Mouse (Mus musculus) limb, embryonic 11.5 days (tissue): ENCODE data around the gene Fiz1. TPM values are rescaled to one million over a fixed set of nuclear protein-coding genes. Genes with fewer than 3 reads are reported as not detected.

Experiments used
- ATAC-seq: fragments of 200-750 bp; cut with Nextera tagmentation; 2 replicates; pipeline ENCODE4 v1.8.0; 2017; ENCODE audit warnings: low read depth; ENCODE audit not compliant: insufficient number of reproducible peaks, low FRiP score, low TSS enrichment
- DNase-seq: peaks from one replicate; pipeline ENCODE4 v3.0.0-alpha.2; 2015; ENCODE audit warnings: low spot score
- H3K27ac ChIP-seq: fragments of 300-500 bp; sonication (generic); replicated peaks from 2 replicates; pipeline ENCODE4 v1.5.1; 2014; ENCODE audit warnings: low read depth, mild to moderate bottlenecking, low read length
- H3K27me3 ChIP-seq: fragments of 300-500 bp; sonication (generic); 2 replicates; pipeline ENCODE4 v1.6.1; 2014; ENCODE audit warnings: mild to moderate bottlenecking, low read length, mixed read lengths; ENCODE audit not compliant: control insufficient read depth, insufficient read depth
- H3K36me3 ChIP-seq: fragments of 300-500 bp; sonication (generic); 2 replicates; pipeline ENCODE4 v1.6.1; 2014; ENCODE audit warnings: mild to moderate bottlenecking, low read length, moderate library complexity, mixed read lengths; ENCODE audit not compliant: control insufficient read depth, insufficient read depth
- H3K4me1 ChIP-seq: fragments of 300-500 bp; sonication (generic); 2 replicates; pipeline ENCODE4 v1.6.1; 2014; ENCODE audit warnings: low read length, mixed read lengths; ENCODE audit not compliant: control insufficient read depth, insufficient read depth
- H3K4me2 ChIP-seq: fragments of 300-500 bp; sonication (generic); 2 replicates; pipeline ENCODE4 v1.6.1; 2014; ENCODE audit warnings: low read depth, mild to moderate bottlenecking, moderate library complexity; ENCODE audit not compliant: severe bottlenecking
- H3K4me3 ChIP-seq: fragments of 300-500 bp; sonication (generic); 2 replicates; pipeline ENCODE4 v1.5.1; 2014; ENCODE audit warnings: low read depth, low read length
- H3K9ac ChIP-seq: fragments of 300-500 bp; sonication (generic); 2 replicates; pipeline ENCODE4 v1.6.1; 2014; ENCODE audit warnings: mild to moderate bottlenecking, low read length
- H3K9me3 ChIP-seq: fragments of 300-500 bp; sonication (generic); 2 replicates; pipeline ENCODE4 v1.6.1; 2016; ENCODE audit warnings: low read length; ENCODE audit not compliant: control insufficient read depth
- WGBS: fragments of 180-500 bp; shearing (Covaris S2); extraction: QIAGEN DNeasy Blood & Tissue Kit; methylation state at CpG from one replicate; pipeline ENCODE4 v1.1.7; 2014; 5-methylcytosine and 5-hydroxymethylcytosine counted together
- polyA plus RNA-seq: library from polyadenylated mRNA; unstranded; fragments of >200 nt; fragmentation: Nextera tagmentation; extraction: Ambion mirVana; gene quantifications from 2 replicates; pipeline ENCODE4 v1.2.1, GENCODE M21; 2014

The Fiz1 gene
- polyA plus RNA-seq, 1 experiment from 2014 or later, result 52.6 TPM

DNA sequence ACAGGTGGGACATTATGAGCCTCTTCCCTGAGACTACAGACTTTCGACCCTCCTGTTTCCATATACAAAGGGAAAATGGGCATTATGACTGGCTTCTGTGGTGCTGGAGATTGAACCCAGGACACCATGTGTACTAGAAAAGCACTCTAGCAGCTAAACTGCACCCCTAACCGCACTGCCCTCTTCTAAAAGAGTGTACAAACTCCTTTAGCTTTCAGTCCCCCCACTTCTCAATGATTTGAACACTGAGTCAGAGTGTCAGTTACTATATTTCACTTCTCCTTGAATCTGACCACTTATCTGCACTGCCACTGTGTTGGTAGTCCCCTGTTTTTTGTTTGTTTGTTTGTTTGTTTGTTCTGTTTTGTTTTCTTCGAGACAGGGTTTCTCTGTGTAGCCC lies 19.3 kb upstream of the Fiz1 start, which contains the start of gene 4632433K11Rik:
4632433K11Rik (plus strand) TSS at position 301 of the 400 bp plus-strand sequence.
- no peaks in the 10 kb centered on the region for H3K27me3 ChIP-seq
- H3K4me2 ChIP-seq, result no peak within 1 kb of the TSS
- H3K4me1 ChIP-seq, result no peaks in the 10 kb centered on the region
- H3K9ac ChIP-seq, result no peak within 1 kb of the TSS
- ATAC-seq (no peak), DNase-seq (no peak)
- H3K36me3 ChIP-seq, result peaks cover 56% of the 10 kb centered on the region
- peaks cover 43% of the 10 kb centered on the region for H3K9me3 ChIP-seq
- no peak within 1 kb of the TSS for H3K27ac ChIP-seq
- no peak within 1 kb of the TSS for H3K4me3 ChIP-seq
- 91% methylated on average over 3 of the region's 3 CpGs for WGBS

DNA sequence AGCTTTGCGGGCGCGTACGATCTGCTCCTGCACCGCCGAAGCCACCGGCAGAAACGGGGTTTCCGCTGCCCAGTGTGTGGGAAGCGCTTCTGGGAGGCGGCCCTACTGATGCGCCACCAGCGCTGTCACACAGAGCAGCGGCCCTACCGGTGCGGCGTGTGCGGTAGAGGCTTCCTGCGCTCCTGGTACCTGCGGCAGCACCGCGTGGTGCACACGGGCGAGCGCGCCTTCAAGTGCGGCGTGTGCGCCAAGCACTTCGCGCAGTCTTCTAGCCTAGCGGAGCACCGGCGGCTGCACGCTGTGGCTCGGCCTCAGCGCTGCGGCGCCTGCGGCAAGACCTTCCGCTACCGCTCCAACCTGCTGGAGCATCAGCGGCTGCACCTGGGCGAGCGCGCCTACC lies 17.0 kb upstream of the Fiz1 start:
- Histone ChIP-seq H3K9ac (no peak overlapping the region), H3K27me3 (no peaks in the 10 kb centered on the region), H3K4me2 (no peak overlapping the region), H3K36me3 (peaks cover 71% of the 10 kb centered on the region), H3K27ac (no peak overlapping the region), H3K4me3 (no peak overlapping the region), H3K9me3 (peaks cover 43% of the 10 kb centered on the region), H3K4me1 (no peaks in the 10 kb centered on the region)
- 73% methylated on average over 45 of the region's 46 CpGs for WGBS
- ATAC-seq (no peak), DNase-seq (no peak)

DNA sequence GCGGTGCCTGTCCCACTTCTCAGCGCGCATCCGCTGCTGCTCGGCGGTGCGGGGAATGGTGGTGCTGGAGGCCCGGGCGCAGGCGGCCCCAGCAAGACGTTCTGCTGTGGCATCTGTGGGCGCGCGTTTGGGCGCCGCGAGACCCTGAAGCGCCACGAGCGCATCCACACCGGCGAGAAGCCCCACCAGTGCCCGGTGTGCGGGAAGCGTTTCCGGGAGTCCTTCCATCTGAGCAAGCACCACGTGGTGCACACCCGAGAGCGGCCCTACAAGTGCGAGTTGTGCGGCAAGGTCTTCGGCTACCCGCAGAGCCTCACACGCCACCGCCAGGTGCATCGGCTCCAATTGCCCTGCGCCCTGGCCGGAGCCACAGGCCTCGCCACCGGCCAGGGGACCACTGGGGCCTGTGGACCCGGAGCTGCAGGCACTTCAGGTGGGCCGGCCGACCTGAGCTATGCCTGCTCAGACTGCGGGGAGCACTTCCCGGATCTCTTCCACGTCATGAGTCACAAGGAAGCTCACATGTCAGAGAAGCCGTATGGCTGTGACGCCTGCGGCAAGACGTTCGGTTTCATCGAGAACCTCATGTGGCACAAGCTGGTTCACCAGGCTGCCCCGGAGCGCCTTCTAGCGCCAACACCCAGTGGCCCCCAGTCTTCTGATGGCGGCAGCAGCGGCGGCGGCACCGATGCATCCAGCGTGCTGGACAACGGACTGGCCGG lies 16.2 kb upstream of the Fiz1 start:
- Histone ChIP-seq H3K4me3 (no peak overlapping the region), H3K9me3 (peaks cover 40% of the 10 kb centered on the region), H3K36me3 (peaks cover 66% of the 10 kb centered on the region), H3K27me3 (no peaks in the 10 kb centered on the region), H3K4me2 (no peak overlapping the region), H3K9ac (no peak overlapping the region), H3K4me1 (no peaks in the 10 kb centered on the region), H3K27ac (no peak overlapping the region)
- 83% methylated on average over 63 of the region's 63 CpGs for WGBS
- ATAC-seq (no peak), DNase-seq (no peak)

DNA sequence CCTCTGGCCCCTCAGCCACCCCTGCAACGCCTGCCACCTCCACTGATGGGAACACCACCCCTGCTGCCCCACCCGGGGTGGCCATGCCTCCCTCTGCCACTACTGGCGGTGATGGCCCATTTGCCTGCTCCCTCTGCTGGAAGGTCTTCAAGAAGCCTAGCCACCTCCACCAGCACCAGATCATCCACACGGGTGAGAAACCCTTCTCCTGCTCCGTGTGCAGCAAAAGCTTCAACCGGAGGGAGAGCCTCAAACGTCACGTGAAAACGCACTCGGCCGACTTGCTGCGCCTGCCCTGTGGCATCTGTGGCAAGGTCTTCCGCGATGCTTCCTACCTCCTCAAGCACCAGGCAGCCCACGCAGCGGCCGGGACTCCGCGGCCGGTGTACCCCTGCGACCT lies 15.4 kb upstream of the Fiz1 start:
- peaks cover 68% of the 10 kb centered on the region for H3K36me3 ChIP-seq

DNA sequence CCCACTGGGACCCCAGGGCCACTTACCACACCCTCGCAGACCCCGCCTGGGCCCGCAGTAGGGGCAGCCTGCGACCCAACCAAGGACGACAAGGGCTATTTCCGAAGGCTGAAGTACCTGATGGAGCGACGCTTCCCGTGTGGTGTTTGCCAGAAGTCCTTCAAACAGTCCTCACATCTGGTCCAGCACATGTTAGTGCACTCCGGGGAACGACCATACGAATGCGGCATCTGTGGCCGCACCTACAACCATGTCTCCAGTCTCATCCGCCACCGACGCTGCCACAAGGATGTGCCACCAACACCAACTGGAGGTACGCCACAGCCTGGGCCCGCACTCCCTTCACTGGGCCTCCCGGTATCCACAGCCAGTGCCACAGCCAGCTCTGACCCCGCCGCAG lies 15.0 kb upstream of the Fiz1 start:
- no peak overlapping the region for H3K9ac ChIP-seq
- H3K4me3 ChIP-seq, result peak overlapping the region; percentile 8; the same call in 1 of the 2 replicates
- H3K4me2 ChIP-seq, result no peak overlapping the region
- no peaks in the 10 kb centered on the region for H3K27me3 ChIP-seq
- H3K4me1 ChIP-seq, result no peaks in the 10 kb centered on the region
- no peak for DNase-seq
- WGBS, result 93% methylated on average over 22 of the region's 22 CpGs
- H3K36me3 ChIP-seq, result peaks cover 68% of the 10 kb centered on the region
- no peak for ATAC-seq
- no peak overlapping the region for H3K27ac ChIP-seq
- peaks cover 40% of the 10 kb centered on the region for H3K9me3 ChIP-seq

More for the DNA sequence above, 15.4 kb upstream of the Fiz1 start:
- WGBS, result 88% methylated on average over 21 of the region's 21 CpGs
- H3K27ac ChIP-seq, result no peak overlapping the region
- H3K9ac ChIP-seq, result no peak overlapping the region
- DNase-seq (no peak), ATAC-seq (no peak)
- H3K4me2 ChIP-seq, result no peak overlapping the region
- no peaks in the 10 kb centered on the region for H3K27me3 ChIP-seq
- no peaks in the 10 kb centered on the region for H3K4me1 ChIP-seq
- H3K4me3 ChIP-seq, result peak overlapping the region; percentile 8; the same call in 1 of the 2 replicates
- H3K9me3 ChIP-seq, result peaks cover 40% of the 10 kb centered on the region

DNA sequence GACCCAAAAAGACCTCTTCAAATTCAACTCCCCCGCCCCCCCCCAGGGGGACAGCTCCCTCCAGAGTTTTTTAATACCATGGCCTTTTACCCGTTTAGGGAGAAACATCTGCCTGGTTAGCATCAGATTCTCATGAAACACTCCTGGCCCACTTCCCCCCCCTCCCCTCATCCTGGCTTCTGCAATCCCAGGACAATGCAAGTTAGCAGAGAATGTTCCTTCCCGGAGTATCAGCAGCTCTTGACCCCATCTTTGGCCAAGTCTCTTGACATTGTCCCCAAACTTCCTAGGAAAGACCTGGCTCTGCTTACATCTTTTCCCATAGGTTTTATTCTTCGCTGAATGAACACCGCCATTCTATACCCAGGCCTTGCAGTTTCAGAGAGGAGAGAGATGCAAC lies 6.7 kb upstream of the Fiz1 start:
- Histone ChIP-seq H3K27ac (peak overlapping the region; percentile 92; the same call in 1 of the 2 replicates), H3K27me3 (no peaks in the 10 kb centered on the region), H3K4me1 (peaks cover 3% of the 10 kb centered on the region; the same call in 1 of the 2 replicates), H3K4me3 (peak overlapping the region; percentile 84), H3K4me2 (peak overlapping the region; percentile 82), H3K9ac (peak overlapping the region; percentile 93), H3K36me3 (peaks cover 5% of the 10 kb centered on the region; the same call in 1 of the 2 replicates), H3K9me3 (no peaks in the 10 kb centered on the region)
- WGBS, result 55% methylated on average over 5 of the region's 5 CpGs
- ATAC-seq (no peak), DNase-seq (no peak)

DNA sequence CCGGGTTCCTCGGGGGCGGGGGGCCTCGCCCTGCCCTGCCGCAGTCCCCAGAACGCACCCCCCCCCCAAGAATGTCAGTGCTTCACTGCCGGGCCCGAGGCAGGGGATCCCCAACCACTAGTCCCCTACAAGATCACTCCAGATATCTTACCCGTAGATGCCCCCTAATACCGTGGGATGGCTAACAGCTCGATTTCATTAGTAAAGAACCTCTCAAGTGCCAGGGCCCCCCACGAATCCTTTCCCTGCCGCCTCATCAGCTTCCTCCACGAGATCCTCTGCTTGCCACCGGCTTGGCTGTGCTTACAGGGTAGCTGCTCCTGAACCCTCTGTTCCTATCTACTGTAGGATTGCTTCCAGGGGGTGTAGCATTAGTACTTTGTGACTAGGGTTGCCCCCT lies 6.2 kb upstream of the Fiz1 start:
- peak overlapping the region; percentile 82 for H3K4me2 ChIP-seq
- H3K36me3 ChIP-seq, result peaks cover 5% of the 10 kb centered on the region; the same call in 1 of the 2 replicates
- H3K27ac ChIP-seq, result peak overlapping the region; percentile 92
- H3K27me3 ChIP-seq, result no peaks in the 10 kb centered on the region
- H3K9ac ChIP-seq, result peak overlapping the region; percentile 93
- peak overlapping the region; percentile 84 for H3K4me3 ChIP-seq
- H3K4me1 ChIP-seq, result peaks cover 3% of the 10 kb centered on the region; the same call in 1 of the 2 replicates
- H3K9me3 ChIP-seq, result no peaks in the 10 kb centered on the region
- DNase-seq, result no peak
- WGBS, result 0% methylated on average over 9 of the region's 15 CpGs
- peak; percentile 17 for ATAC-seq

DNA sequence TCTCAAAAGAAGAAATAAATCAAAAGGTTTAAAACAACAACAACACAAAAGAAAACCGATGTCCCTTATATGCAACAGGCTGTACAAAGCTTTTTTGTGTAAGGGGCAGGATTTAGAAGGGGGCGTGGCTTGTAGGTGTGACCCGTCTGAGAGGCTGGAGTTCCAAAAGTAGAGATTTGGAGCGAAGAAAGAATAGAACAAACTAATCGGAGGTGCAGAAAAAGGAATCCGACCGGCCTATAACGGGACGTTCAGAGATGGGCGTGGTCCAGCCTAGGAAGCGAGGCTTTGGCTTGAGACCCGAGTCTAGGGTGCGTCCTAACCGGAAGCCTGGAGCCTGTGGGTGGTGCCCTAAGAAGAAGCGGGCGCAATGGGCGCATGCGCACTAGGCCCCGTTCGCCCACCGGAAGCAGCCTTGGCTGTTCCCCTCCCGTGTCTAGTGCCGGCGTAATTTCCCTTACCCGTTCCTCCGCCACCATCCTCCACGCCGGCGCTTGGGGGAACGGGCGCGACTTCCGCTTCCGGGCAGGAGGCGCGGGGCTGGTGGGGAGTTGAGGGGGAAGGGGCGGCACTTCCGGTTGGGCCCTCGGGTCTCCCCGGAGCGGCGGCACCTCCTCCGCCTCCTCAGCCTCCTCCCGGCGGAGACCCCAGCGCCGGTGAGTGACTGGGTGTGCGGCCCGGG lies 5.6 kb upstream of the Fiz1 start, which contains the start of the genes Zfp865 and Ccdc106:
Zfp865 (plus strand) TSS at position 377 of the 682 bp plus-strand sequence.
Ccdc106 (plus strand) TSS at position 554 of the 682 bp plus-strand sequence.
- H3K4me3 ChIP-seq, result peak within 1 kb of the TSS; percentile 84
- WGBS, result under 1% methylated on average over 46 of the region's 49 CpGs
- H3K4me2 ChIP-seq, result peak within 1 kb of the TSS; percentile 82
- DNase-seq, result peak; percentile 99
- H3K9ac ChIP-seq, result peak within 1 kb of the TSS; percentile 93
- H3K36me3 ChIP-seq, result peaks cover 3% of the 10 kb centered on the region; the same call in 1 of the 2 replicates
- peaks cover 3% of the 10 kb centered on the region; the same call in 1 of the 2 replicates for H3K4me1 ChIP-seq
- peak; percentile 85 for ATAC-seq
- no peaks in the 10 kb centered on the region for H3K9me3 ChIP-seq
- peak within 1 kb of the TSS; percentile 92 for H3K27ac ChIP-seq
- no peaks in the 10 kb centered on the region for H3K27me3 ChIP-seq
